Mouse (Mus musculus) ES-E14 (cell line): ENCODE results near the gene Xpo1.

Experiments
- CHD2 ChIP-seq: IDR thresholded peaks from 2 replicates; pipeline ENCODE4 v1.6.1; 2014; ENCODE audit warnings: mild to moderate bottlenecking, low read depth, low read length, inconsistent platforms
- HCFC1 ChIP-seq: IDR thresholded peaks from 2 replicates; pipeline ENCODE4 v1.6.1; 2012; ENCODE audit warnings: low read length, inconsistent platforms, borderline replicate concordance; ENCODE audit not compliant: insufficient read depth
- MAFK ChIP-seq: IDR thresholded peaks from 2 replicates; pipeline ENCODE4 v1.6.1; 2014; ENCODE audit warnings: mild to moderate bottlenecking, low read depth, low read length, inconsistent platforms; ENCODE audit not compliant: insufficient read depth
- ZC3H11A ChIP-seq: IDR thresholded peaks from 2 replicates; pipeline ENCODE4 v1.6.1; 2012; ENCODE audit warnings: low read depth, mild to moderate bottlenecking, inconsistent platforms, low read length, borderline replicate concordance

DNA sequence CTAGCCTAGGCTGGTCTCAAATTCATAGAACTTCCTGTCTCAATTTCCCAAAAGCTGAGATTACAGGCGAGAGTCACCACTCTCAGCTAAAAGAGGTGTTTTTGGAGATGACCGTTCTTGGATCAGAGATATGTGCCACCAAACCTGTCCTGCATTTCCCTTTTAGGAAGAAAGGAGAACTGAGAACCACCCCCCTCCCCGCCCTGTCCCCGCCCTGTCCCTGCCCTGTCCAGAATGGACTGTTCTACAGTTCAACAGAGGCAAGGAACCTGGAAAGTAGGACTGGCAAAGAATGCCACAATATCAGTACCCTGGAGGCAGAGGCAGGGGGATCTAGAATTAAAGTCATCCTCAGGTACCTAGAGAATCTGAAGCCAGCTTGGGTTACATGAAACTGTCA, 19.8 kb upstream of the Xpo1 start:
- no peak for TF ChIP-seq HCFC1
- TF ChIP-seq CHD2: no peak
- no peak for TF ChIP-seq ZC3H11A
- TF ChIP-seq MAFK: no peak
